Mouse (Mus musculus) olfactory bulb, adult 2 months (tissue): ENCODE measurements around the gene Gm9736.

Experiments
- CTCF ChIP-seq: fragments of 200-500 bp; IDR thresholded peaks from 2 replicates; pipeline ENCODE4 v1.5.1; 2012; ENCODE audit warnings: low read depth, mild to moderate bottlenecking, low read length, moderate library complexity; ENCODE audit not compliant: insufficient read depth
- POLR2A ChIP-seq: fragments of 200-500 bp; IDR thresholded peaks from 2 replicates; pipeline ENCODE4 v1.6.1; 2012; ENCODE audit warnings: mild to moderate bottlenecking, low read depth, low read length, moderate library complexity; ENCODE audit not compliant: insufficient read depth

DNA sequence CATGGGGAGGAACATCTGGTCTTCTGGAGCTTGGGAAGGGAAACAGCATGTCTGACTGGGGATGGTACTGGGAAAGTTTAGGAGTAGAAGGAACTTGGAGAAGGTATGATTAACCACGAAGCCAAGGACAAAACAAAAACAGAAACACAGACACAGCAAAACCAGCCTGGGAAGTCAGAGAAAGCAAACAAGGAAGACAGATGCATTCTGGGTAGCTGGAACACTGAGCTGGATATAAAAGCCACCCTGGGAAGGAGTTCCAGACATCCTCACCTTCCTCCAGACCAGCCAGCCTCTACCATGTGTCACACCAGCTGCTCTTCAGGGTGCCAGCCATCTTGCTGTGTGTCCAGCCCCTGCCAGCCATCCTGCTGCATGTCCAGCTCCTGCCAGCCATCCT lies 35.6 kb downstream of the Gm9736 start, which contains the start of gene Gm10142:
- TF ChIP-seq CTCF (no peak), POLR2A (no peak)
